Mouse (Mus musculus): ENCODE results near the gene Gm11237. TPM values are rescaled to one million over a fixed set of nuclear protein-coding genes. Genes with fewer than 3 reads are reported as not detected.
"Not testable (repeated sequence)": the region's sequence is repeated elsewhere in the genome, so short reads cannot be mapped to it uniquely, and the experiment has no call there.

The Gm11237 gene
- polyA plus RNA-seq (2016; fragmentation: Nextera tagmentation; extraction: Ambion mirVana): not detected in 2 replicates

- H3K4me3 ChIP-seq; H3K27ac ChIP-seq; H3K36me3 ChIP-seq (replicated peaks); H3K27me3 ChIP-seq (ENCODE audit: poor library complexity, severe bottlenecking); H3K4me1 ChIP-seq; H3K9me3 ChIP-seq; DNase-seq (ENCODE audit: extremely low spot score, low spot score): not testable (repeated sequence)
- no CpG with 5 or more reads among the region's 3 CpGs for WGBS
Measured at GRCm38 (mm10) chr4:73622684-73623083, at the start of gene Gm11237. Gene Gm11237, plus strand, starts transcription at chr4:73622984.

GRCm38 (mm10) chr4:73599248-73599647 lies 23.5 kb upstream of the Gm11237 start:
- H3K4me3 ChIP-seq: no peak overlapping the region
- 10% methylated on average over 3 of the region's 3 CpGs for WGBS
- no peak for DNase-seq (ENCODE audit: extremely low spot score, low spot score)

DNA sequence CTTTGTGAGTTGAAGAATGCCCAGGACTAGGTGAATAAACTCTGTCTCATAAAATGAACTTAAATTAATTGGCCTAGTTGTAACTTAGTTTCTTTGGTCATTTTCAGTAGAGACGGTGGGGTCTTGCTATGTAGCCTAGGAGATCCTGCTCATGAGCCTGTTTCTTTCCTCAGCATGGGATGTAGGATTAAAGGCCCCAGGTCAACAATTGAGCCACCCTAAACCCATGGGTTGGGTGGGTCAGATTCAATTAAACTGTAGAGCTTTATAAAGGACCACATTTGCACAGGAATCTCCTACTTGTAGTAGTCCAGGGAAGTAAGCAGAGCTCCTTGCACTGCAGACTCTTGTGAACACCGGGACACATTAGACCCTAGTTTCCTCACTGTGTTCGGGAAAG lies 15.2 kb upstream of the Gm11237 start, which contains the start of gene Gm11238:
Gene Gm11238 (plus strand): TSS at position 301 of the 400 bp plus-strand sequence.
- not testable (repeated sequence) for H3K27me3 ChIP-seq (ENCODE audit: poor library complexity, severe bottlenecking); H3K9me3 ChIP-seq

More at GRCm38 (mm10) chr4:73599248-73599647, 23.5 kb upstream of the Gm11237 start:
- H3K27ac ChIP-seq: no peak overlapping the region
- H3K9me3 ChIP-seq: no peaks in the 10 kb centered on the region
- no peaks in the 10 kb centered on the region for H3K36me3 ChIP-seq (replicated peaks)
- no peaks in the 10 kb centered on the region for H3K27me3 ChIP-seq (ENCODE audit: poor library complexity, severe bottlenecking)
- H3K4me1 ChIP-seq: no peaks in the 10 kb centered on the region

DNA sequence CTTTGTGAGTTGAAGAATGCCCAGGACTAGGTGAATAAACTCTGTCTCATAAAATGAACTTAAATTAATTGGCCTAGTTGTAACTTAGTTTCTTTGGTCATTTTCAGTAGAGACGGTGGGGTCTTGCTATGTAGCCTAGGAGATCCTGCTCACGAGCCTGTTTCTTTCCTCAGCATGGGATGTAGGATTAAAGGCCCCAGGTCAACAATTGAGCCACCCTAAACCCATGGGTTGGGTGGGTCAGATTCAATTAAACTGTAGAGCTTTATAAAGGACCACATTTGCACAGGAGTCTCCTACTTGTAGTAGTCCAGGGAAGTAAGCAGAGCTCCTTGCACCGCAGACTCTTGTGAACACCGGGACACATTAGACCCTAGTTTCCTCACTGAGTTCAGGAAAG lies 15.0 kb downstream of the Gm11237 start, which contains the start of gene Gm11236:
Gene Gm11236 (plus strand): TSS at position 301 of the 400 bp plus-strand sequence.
- H3K27ac ChIP-seq; H3K4me1 ChIP-seq; H3K27me3 ChIP-seq (ENCODE audit: poor library complexity, severe bottlenecking); DNase-seq (ENCODE audit: extremely low spot score, low spot score); H3K36me3 ChIP-seq (replicated peaks); H3K4me3 ChIP-seq; H3K9me3 ChIP-seq: not testable (repeated sequence)
- WGBS: no CpG with 5 or more reads among the region's 4 CpGs

More for the DNA sequence above, 15.2 kb upstream of the Gm11237 start, which contains the start of gene Gm11238:
- DNase-seq (ENCODE audit: extremely low spot score, low spot score); H3K4me1 ChIP-seq; H3K4me3 ChIP-seq; H3K27ac ChIP-seq; H3K36me3 ChIP-seq (replicated peaks): not testable (repeated sequence)
- WGBS: no CpG with 5 or more reads among the region's 3 CpGs

- not testable (repeated sequence) for H3K27me3 ChIP-seq (ENCODE audit: poor library complexity, severe bottlenecking); H3K9me3 ChIP-seq; H3K4me1 ChIP-seq; H3K4me3 ChIP-seq; H3K27ac ChIP-seq; DNase-seq (ENCODE audit: extremely low spot score, low spot score); H3K36me3 ChIP-seq (replicated peaks)
- 90% methylated on average over 4 of the region's 4 CpGs for WGBS
Measured at GRCm38 (mm10) chr4:73661864-73662263, 39.1 kb downstream of the Gm11237 start.

DNA sequence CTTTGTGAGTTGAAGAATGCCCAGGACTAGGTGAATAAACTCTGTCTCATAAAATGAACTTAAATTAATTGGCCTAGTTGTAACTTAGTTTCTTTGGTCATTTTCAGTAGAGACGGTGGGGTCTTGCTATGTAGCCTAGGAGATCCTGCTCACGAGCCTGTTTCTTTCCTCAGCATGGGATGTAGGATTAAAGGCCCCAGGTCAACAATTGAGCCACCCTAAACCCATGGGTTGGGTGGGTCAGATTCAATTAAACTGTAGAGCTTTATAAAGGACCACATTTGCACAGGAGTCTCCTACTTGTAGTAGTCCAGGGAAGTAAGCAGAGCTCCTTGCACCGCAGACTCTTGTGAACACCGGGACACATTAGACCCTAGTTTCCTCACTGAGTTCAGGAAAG lies 45.3 kb downstream of the Gm11237 start, which contains the start of gene Gm11239:
Gene Gm11239 (plus strand): TSS at position 301 of the 400 bp plus-strand sequence.
- not testable (repeated sequence) for H3K27ac ChIP-seq; H3K4me3 ChIP-seq; H3K27me3 ChIP-seq (ENCODE audit: poor library complexity, severe bottlenecking); H3K4me1 ChIP-seq; H3K9me3 ChIP-seq; H3K36me3 ChIP-seq (replicated peaks); DNase-seq (ENCODE audit: extremely low spot score, low spot score)
- WGBS: no CpG with 5 or more reads among the region's 4 CpGs

Other genes starting within 250 kb of the Gm11237 start
- not detected in 2 replicates for gene Gm11487, start 217.9 kb upstream of the Gm11237 start, polyA plus RNA-seq (2016; fragmentation: Nextera tagmentation; extraction: Ambion mirVana)
- gene Gm11238, start 15.1 kb upstream of the Gm11237 start, polyA plus RNA-seq (2016; fragmentation: Nextera tagmentation; extraction: Ambion mirVana): not detected in 2 replicates
- not detected in 2 replicates for gene Gm11236, start 15.1 kb downstream of the Gm11237 start, polyA plus RNA-seq (2016; fragmentation: Nextera tagmentation; extraction: Ambion mirVana)
- gene Gm11239, start 45.4 kb downstream of the Gm11237 start, polyA plus RNA-seq (2016; fragmentation: Nextera tagmentation; extraction: Ambion mirVana): not detected in 2 replicates
- not detected in 2 replicates for gene Gm428, start 60.5 kb downstream of the Gm11237 start, polyA plus RNA-seq (2016; fragmentation: Nextera tagmentation; extraction: Ambion mirVana)
- gene Rasef, start 168.0 kb downstream of the Gm11237 start, polyA plus RNA-seq (2016; fragmentation: Nextera tagmentation; extraction: Ambion mirVana): 1.8 and 2.3 TPM in 2 replicates

All from forebrain, embryonic 10.5 days (tissue).